ENCODE assay signal across 20 mouse cellular contexts in genomic region chr6:61614920-61615319, GRCm38 (mm10).
"Had no signal": no experiment of that assay in that cellular context is flagged by ENCODE, and none has a peak within 500 bp of the region (broad histone marks: within the 10 kb centered on the region; RNA-seq: fewer than 3 reads in every experiment).

No protein-coding gene starts in this region.

- H3K9ac ChIP-seq: limb, embryonic 12.5 days; liver, embryonic 13.5 days; liver, postnatal 0 days; lung, embryonic 15.5 days; midbrain, embryonic 12.5 days; stomach, embryonic 15.5 days had no signal

- ATAC-seq: liver, postnatal 0 days had no signal

- H3K27me3 ChIP-seq: limb, embryonic 12.5 days; liver, embryonic 13.5 days; lung, embryonic 15.5 days; megakaryocyte, embryonic 14.5 days; midbrain, embryonic 12.5 days; stomach, embryonic 15.5 days had no signal

- H3K36me3 ChIP-seq: limb, embryonic 12.5 days; liver, embryonic 13.5 days; lung, embryonic 15.5 days; midbrain, embryonic 12.5 days; stomach, embryonic 15.5 days had no signal

- H3K27ac ChIP-seq: kidney, postnatal 0 days; limb, embryonic 12.5 days; liver, embryonic 13.5 days; lung, embryonic 15.5 days; macrophage; midbrain, embryonic 12.5 days; stomach, embryonic 15.5 days had no signal

- H3K4me1 ChIP-seq: limb, embryonic 12.5 days; liver, embryonic 13.5 days; lung, embryonic 15.5 days; megakaryocyte, embryonic 14.5 days; midbrain, embryonic 12.5 days; stomach, embryonic 15.5 days had no signal

- DNase-seq: kidney, adult 11 months; kidney, adult 9 months; kidney, postnatal 36 days; layer of hippocampus, adult 9-11 months; layer of hippocampus, postnatal 36 days; liver; liver, embryonic 13.5 days; liver, postnatal 0 days; lung, postnatal 14 days; right cerebral cortex, postnatal 14 days; thymus, adult 2 months; thymus, postnatal 25 days had no signal

- H3K4me2 ChIP-seq: limb, embryonic 12.5 days; liver, embryonic 13.5 days; lung, embryonic 15.5 days; midbrain, embryonic 12.5 days; stomach, embryonic 15.5 days had no signal

- H3K4me3 ChIP-seq: limb, embryonic 12.5 days; liver, embryonic 13.5 days; lung, embryonic 15.5 days; megakaryocyte, embryonic 14.5 days; midbrain, embryonic 12.5 days; myocyte; stomach, embryonic 15.5 days had no signal

- H3K9me3 ChIP-seq: limb, embryonic 12.5 days; liver, embryonic 13.5 days; lung, embryonic 15.5 days; midbrain, embryonic 12.5 days; stomach, embryonic 15.5 days had no signal
